Mouse (Mus musculus): ENCODE results near the gene Sytl2. TPM values are rescaled to one million over a fixed set of nuclear protein-coding genes. Genes with fewer than 3 reads are reported as not detected.
A peak's percentile ranks its signal among the peaks of the same experiment; 100 is the strongest.

The Sytl2 gene
- total RNA-seq, 2 experiments from 2014 or later = 4.6 to 4.7 TPM

DNA sequence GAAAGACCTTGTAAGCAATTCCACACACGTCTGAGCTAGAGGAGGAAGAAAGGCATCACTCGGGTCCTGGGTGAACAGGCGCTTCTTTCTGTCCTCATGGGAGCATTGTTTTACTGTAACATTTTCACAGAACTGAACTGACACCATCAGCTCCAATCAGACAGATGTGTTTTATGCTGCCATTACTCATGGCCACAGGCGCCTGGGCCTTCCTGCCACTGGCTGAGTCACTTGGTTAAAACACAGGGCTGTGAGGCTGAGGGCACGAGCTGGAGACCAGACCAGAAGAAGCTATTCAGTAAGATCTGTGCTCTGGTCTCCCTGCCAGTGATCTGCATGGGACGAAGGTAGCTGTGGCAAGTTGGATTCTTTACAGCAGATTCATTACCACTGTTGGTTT lies 6.0 kb downstream of the Sytl2 start:
- DNase-seq = peak; percentile 3 to 7

DNA sequence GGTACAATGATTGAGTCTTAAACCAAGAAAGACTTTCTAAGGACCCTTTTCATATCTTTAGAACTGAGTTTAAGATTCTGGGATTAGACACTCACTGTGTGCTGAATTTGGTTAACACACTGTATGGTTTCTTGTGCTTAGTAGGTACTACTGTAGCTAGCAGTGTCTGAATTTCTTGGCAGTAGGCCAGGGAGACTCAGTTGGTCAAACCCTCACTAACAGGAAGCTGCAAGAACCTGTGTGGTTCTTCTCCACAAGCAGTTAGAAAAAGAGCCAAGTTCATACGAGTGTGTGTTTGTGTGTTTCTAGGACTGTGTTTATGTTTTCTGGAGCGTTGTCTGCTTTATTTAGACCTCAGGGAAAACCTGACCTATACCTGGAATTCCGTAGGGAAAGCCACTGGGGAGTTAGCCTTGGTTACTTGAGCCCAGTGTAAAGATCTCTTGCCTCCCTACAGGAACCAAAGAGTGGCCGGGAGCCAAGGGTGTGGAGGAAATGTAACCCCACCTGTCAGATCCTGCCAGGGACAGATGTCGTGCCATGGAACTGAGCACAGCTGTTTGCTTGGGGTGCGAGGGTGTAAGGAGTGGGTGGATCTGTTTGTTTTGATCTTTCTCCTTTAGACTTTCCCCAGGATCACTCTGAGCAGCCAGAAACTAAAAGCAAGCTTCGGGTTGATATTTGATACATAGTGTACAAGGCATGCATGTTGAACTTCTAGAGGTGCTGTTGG lies 10.3 kb downstream of the Sytl2 start:
- no peak for DNase-seq

DNA sequence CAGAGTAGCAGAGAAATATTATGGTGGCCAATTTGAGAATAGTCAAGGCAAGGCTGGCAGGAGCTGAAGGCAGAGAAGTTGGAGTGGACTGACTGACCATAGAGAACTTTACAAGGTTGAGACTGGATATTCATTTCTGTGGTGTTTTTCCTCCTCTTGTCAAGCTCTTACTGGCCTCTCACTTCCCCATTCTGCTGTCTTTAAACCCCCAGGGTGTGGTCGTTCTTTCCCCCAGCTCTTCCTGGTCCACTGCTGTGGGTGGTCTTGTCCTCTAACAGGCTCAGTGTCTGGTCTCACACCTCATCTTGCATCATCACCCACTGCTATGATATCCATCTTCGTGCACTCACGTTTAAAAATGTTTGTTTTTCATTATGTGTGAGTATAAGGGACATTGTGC lies 11.4 kb downstream of the Sytl2 start:
- no peak for DNase-seq

- no peak for DNase-seq
Observed at GRCm38 (mm10) chr7:90316823-90317222, 14.8 kb downstream of the Sytl2 start.

GRCm38 (mm10) chr7:90319446-90319845 lies 17.4 kb downstream of the Sytl2 start:
- DNase-seq = no peak

- no peak for DNase-seq
Observed at GRCm38 (mm10) chr7:90320124-90320523, 18.1 kb downstream of the Sytl2 start.

- no peak for DNase-seq
Observed at GRCm38 (mm10) chr7:90325166-90325565, 23.1 kb downstream of the Sytl2 start.

DNA sequence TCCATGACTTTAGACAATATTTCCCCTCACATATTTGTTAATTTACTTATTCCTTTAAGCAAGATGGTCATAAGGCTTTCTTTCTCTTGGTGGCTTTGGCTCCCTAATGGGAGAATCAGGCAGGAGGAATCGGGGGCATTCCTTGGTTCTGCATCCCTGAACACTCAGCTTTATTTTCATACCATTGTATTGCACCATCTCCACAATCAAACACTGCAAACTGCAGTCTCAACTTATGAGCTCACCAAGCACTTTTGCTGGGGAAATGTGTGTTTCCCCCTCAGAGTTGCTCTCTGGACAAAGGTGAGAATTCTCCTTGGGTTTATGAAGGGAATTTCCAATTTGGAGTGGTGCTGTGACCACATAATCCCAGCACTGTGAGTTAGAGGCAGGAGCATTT lies 28.1 kb downstream of the Sytl2 start:
- DNase-seq = no peak

- peak; percentile 52 to 59 for DNase-seq
Observed at GRCm38 (mm10) chr7:90332483-90333065, 30.5 kb downstream of the Sytl2 start.

DNA sequence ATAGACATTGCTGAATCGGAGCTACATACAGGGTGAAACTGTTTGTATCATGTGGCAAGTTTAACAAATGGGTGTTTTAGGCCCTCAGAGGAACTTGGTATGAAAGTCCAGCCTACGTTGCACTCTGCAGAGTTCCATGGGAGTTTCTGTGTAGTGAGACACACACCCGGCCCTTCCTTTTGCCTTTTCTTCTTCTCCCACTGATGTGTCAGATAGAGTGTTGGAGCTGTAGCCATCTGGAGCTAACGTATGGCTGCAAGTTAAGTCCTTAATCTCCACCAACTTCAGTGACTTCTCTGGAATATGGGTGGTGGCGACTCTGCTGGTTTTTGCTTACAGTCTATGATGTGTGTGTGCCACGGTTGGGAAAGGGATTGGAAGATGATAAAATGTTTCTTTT lies 32.3 kb downstream of the Sytl2 start:
- no peak for DNase-seq

DNA sequence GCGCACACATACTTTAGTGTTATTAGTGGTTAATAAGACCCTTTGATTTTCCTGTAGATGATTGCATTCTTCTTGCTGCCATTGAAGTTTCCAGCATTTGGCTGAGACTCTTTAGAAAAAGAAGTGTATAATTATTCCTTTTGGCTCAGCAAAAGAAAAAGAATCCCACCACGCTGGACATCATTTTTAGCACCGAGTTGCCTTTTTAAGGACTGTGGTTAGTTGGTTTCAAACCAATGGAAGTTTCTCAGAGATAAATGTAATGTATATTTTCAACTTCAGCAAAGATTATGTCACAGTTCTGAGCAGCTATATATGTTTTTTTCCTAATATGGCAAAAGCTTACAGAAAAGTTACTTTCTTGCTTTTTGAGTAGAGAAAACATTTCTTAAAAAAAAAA lies 32.8 kb downstream of the Sytl2 start:
- no peak for DNase-seq

DNA sequence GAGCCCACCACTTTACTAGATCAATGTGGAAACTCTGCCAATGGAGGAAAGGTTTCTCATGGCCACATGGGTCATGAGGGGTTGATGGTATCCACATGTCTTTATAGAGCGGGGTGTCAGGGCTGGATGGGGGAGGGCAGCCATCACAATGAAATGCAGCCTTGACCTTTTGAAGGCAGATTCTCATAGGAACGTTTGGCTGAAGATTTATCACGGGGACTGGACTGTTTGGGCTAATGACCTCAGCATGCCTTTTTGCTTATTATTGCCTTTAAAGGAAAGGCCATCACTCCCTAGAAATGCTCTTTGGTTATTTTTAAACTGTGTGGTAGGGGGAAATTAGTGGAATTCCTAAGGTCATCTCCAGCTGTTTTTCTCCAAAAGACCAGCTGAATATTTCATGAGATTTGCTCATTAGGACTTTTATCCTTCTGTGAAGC lies 33.7 kb downstream of the Sytl2 start:
- peak; percentile 27 to 44 for DNase-seq

GRCm38 (mm10) chr7:90341212-90341957 lies 39.3 kb downstream of the Sytl2 start:
- no peak for DNase-seq

DNA sequence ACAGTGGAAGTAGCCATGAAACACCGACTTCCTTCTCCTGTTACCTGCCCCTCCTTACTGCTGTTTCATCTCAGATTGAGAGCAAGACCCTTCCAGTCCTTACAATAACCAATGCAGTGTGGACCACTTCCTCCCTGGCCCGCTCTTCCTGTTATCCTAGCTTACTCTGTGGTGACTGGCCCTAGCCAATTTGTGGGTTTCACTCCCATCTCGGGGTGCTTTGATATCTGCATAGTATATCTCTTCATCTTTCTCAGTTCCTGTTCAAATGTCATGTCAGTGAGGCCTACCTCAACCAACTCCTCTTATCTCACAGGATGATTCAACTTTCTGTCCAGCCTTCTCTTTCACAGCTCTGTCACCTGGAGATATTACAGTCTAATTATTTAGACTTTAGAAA lies 42.9 kb downstream of the Sytl2 start:
- no peak for DNase-seq

DNA sequence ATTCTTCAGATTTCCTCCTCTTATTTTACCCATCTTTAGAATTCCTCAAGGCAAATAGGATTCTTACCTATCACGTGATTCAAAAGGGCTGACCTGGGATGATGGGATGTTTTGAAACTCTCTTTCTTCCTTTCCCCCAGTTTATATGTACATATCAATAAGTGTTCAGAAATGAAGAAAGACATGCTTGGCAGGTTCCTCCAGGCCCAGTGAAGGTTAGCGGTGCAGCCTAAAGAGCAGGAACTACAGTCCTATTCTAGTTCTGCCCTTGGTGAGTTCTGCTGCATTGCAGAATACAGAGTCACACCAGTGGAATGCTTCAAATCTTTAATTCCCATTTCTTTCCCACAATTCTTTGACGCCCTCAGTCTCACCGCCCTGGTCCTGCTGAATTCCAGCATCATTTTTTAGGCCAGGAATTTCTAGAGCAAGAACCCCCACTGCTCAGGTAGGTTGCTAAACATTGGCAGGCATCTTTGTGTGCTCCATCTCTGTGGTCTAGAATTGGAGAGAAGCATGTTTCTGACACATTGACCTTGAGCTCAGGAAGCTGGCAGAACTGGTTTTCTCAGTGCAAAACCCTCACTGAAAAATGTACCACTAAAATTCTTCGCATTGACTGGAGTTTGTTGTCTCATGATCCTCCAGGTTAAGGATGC lies 45.9 kb downstream of the Sytl2 start:
- DNase-seq = no peak

GRCm38 (mm10) chr7:90349014-90349413 lies 47.0 kb downstream of the Sytl2 start:
- no peak for DNase-seq

DNA sequence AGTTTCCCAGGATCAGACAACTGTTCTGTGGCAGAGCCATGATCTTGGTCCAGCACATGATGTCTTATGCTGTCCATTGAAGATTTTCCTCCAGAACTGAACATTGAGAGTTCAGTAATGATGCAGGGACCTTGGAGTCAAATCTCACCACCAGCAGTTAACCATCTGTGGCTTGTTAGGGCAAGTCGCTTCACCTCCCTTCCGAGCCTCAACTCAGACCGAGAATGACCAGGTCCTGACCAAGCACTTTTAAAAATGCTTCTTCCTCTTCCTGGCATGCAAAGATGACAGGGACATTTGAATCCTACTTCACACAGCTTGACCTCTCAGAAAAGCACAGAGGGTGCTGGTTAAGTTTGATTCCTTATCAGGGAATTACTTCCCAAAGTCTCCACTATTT lies 50.1 kb downstream of the Sytl2 start:
- no peak for DNase-seq

- DNase-seq = no peak
Observed at GRCm38 (mm10) chr7:90353488-90354228, 51.6 kb downstream of the Sytl2 start.

DNA sequence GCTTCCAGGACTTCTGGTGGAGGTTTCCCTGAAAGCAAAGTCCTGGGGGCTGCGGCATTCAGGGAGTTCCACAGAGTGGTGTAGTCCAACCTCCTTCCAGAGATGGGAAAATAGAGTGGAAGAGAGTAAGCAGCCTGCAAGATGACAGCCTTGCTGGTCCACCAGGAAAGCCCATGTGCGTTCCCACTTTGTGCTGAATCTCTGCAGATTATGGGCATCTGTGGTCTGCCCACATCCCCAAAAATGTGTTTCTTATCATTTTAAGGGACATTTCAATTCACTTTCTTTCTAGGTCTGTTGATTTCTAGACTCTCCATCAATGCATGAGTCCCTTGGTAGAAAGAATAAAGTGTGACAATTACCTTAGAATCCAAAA lies 52.2 kb downstream of the Sytl2 start:
- DNase-seq = no peak

DNA sequence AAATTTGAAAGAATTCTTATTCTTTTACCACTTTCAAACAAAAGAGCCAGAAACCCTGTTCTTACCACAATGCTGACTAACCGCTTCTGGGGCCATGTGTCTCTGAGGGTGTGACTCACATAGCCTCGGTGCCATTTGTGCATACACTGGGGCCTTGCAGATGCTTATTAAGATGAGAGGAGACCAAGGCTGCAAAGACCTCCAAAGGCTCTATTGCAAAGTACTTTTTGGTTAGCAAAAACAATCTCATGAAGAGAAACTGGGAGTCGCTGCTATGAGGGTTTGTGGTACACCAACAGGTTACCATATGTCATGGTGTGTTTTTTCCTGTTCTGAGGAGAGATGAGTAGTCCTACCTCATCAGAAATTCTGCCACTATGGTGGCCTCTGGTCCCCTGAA lies 53.4 kb downstream of the Sytl2 start:
- DNase-seq = peak; percentile 37 to 44

DNA sequence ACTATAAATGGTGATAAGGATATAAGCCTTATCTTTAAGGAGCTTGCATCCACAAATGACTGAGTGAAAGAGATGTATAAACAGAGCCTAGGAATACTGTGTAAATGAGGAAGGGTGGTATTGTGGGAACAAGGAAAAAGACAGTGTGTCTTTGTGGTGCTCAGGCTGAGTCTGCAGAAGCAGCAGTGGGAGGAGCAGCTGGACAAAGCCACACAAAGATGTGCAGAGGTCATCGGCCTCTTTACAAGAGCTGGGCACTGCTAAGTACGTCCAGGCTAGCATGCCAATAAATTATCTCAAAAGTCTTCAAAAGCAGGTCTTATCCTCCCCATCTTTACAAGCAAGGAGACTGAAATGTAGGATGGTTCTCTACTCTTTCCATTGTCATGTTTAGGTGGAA lies 53.9 kb downstream of the Sytl2 start:
- DNase-seq = no peak

- no peak for DNase-seq
Observed at GRCm38 (mm10) chr7:90362788-90363187, 60.7 kb downstream of the Sytl2 start.

Data from adrenal gland, postnatal 36 days (tissue).